Mouse (Mus musculus) heart, embryonic 11.5 days (tissue): ENCODE results near the gene Gm43518. TPM values are rescaled to one million over a fixed set of nuclear protein-coding genes. Genes with fewer than 3 reads are reported as not detected.

Source experiments
- ATAC-seq: fragments of 200-750 bp; cut with Nextera tagmentation; replicated peaks from 2 replicates; pipeline ENCODE4 v1.8.0; 2017; ENCODE audit warnings: moderate library complexity; ENCODE audit not compliant: insufficient number of reproducible peaks, low FRiP score, low TSS enrichment
- H3K27ac ChIP-seq: fragments of 300-500 bp; sonication (generic); 2 replicates; pipeline ENCODE4 v1.5.1; 2014; ENCODE audit warnings: mild to moderate bottlenecking, low read depth, low read length
- H3K27me3 ChIP-seq: fragments of 300-500 bp; sonication (generic); 2 replicates; pipeline ENCODE4 v1.6.1; 2014; ENCODE audit warnings: mild to moderate bottlenecking, low read length, mixed read lengths; ENCODE audit not compliant: control insufficient read depth, insufficient read depth
- H3K36me3 ChIP-seq: fragments of 300-500 bp; sonication (generic); 2 replicates; pipeline ENCODE4 v1.6.1; 2014; ENCODE audit warnings: mild to moderate bottlenecking, low read length, moderate library complexity, mixed read lengths; ENCODE audit not compliant: control insufficient read depth, insufficient read depth
- H3K4me1 ChIP-seq: fragments of 300-500 bp; sonication (generic); 2 replicates; pipeline ENCODE4 v1.6.1; 2014; ENCODE audit warnings: low read length; ENCODE audit not compliant: control insufficient read depth, insufficient read depth
- H3K4me2 ChIP-seq: fragments of 300-500 bp; sonication (generic); 2 replicates; pipeline ENCODE4 v1.6.1; 2014; ENCODE audit warnings: mild to moderate bottlenecking, moderate library complexity
- H3K4me3 ChIP-seq: fragments of 300-500 bp; sonication (generic); 2 replicates; pipeline ENCODE4 v1.5.1; 2014; ENCODE audit warnings: low read depth, low read length
- H3K9ac ChIP-seq: fragments of 300-500 bp; sonication (generic); 2 replicates; pipeline ENCODE4 v1.6.1; 2014; ENCODE audit warnings: mild to moderate bottlenecking, low read depth, low read length, moderate library complexity
- H3K9me3 ChIP-seq: fragments of 300-500 bp; sonication (generic); replicated peaks from 2 replicates; pipeline ENCODE4 v1.6.1; 2016; ENCODE audit warnings: low read length; ENCODE audit not compliant: control insufficient read depth
- whole genome bisulfite sequencing: fragments of 180-500 bp; shearing (Covaris S2); extraction: QIAGEN DNeasy Blood & Tissue Kit; methylation state at CpG from one replicate; pipeline ENCODE4 v1.1.7; 2014; ENCODE audit not compliant: insufficient replicate concordance; 5-methylcytosine and 5-hydroxymethylcytosine counted together
- polyA plus RNA-seq: library from polyadenylated mRNA; unstranded; fragments of >200 nt; fragmentation: Nextera tagmentation; extraction: Ambion mirVana; gene quantifications from 2 replicates; pipeline ENCODE4 v1.2.1, GENCODE M21; 2014

Gm43518 gene
- polyA plus RNA-seq, 1 experiment from 2014 or later = 1.2 TPM

DNA sequence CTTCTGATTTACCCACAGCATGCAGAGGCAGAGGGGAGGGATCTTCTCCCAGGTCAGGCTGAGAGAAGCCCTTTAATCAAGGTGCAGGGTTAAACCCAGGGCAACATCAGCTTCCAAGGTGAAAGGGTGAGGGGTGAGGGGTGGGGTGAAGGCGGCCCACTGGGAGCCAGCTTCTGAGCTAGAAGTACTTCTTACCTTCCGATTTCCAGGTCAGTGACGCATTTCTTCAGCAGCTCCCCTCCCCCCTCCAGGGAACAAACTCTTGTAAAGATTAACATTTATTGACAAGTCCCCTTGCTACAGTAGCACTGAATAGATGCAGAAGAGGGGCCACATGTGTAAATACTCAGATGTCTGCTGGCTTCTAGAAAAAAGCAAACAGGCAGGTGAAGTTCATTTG, 50.0 kb downstream of the Gm43518 start:
- H3K9me3 ChIP-seq = no peaks in the 10 kb centered on the region
- H3K4me2 ChIP-seq = no peak overlapping the region
- no peak overlapping the region for H3K27ac ChIP-seq
- no peak overlapping the region for H3K9ac ChIP-seq
- peaks cover 5% of the 10 kb centered on the region; the same call in 1 of the 2 replicates for H3K4me1 ChIP-seq
- peaks cover 26% of the 10 kb centered on the region; the same call in 1 of the 2 replicates for H3K27me3 ChIP-seq
- no peak for ATAC-seq
- H3K4me3 ChIP-seq = no peak overlapping the region
- WGBS = 44% methylated on average over 3 of the region's 3 CpGs
- no peaks in the 10 kb centered on the region for H3K36me3 ChIP-seq

DNA sequence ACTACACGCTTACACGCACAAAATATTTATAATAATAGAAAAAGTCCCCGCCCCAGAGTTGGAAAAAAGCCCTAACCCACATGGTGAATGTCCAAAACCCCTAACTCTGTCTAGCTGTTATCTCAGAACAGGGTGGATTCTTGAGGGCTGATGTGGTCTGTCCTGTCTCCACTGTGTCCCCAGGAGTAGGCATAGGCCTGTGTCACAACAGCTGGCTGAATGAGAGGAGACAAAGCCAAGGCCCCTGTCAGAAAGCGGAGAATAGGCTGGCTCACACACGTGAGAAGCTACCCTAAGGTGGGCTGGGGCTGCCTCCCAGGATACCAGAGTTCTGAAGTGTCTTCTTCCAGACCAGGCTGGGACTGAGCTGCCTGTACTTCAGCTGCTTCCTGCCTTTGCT, 50.9 kb downstream of the Gm43518 start:
- no peaks in the 10 kb centered on the region for H3K36me3 ChIP-seq
- no peak overlapping the region for H3K27ac ChIP-seq
- no peaks in the 10 kb centered on the region for H3K9me3 ChIP-seq
- peaks cover 5% of the 10 kb centered on the region; the same call in 1 of the 2 replicates for H3K4me1 ChIP-seq
- ATAC-seq = no peak
- H3K9ac ChIP-seq = no peak overlapping the region
- 62% methylated on average over 5 of the region's 5 CpGs for WGBS
- no peak overlapping the region for H3K4me2 ChIP-seq
- H3K27me3 ChIP-seq = peaks cover 18% of the 10 kb centered on the region; the same call in 1 of the 2 replicates
- no peak overlapping the region for H3K4me3 ChIP-seq

GRCm38 (mm10) chr5:123979221-123979979, 52.2 kb downstream of the Gm43518 start:
- Histone ChIP-seq H3K4me2 (no peak overlapping the region), H3K9ac (no peak overlapping the region), H3K4me1 (peaks cover 5% of the 10 kb centered on the region; the same call in 1 of the 2 replicates), H3K4me3 (no peak overlapping the region), H3K27me3 (peaks cover 15% of the 10 kb centered on the region; the same call in 1 of the 2 replicates), H3K9me3 (no peaks in the 10 kb centered on the region), H3K27ac (no peak overlapping the region), H3K36me3 (no peaks in the 10 kb centered on the region)
- 70% methylated on average over 18 of the region's 18 CpGs for WGBS
- ATAC-seq = no peak

- ATAC-seq = no peak
- H3K9ac ChIP-seq = no peak overlapping the region
- H3K4me3 ChIP-seq = no peak overlapping the region
- 49% methylated on average over 4 of the region's 4 CpGs for WGBS
- H3K27ac ChIP-seq = no peak overlapping the region
- H3K4me1 ChIP-seq = 0 out of 2 replicates have a peak, but pooled peaks cover 2% of the 10 kb centered on the region
- H3K27me3 ChIP-seq = peaks cover 9% of the 10 kb centered on the region; the same call in 1 of the 2 replicates
- H3K4me2 ChIP-seq = no peak overlapping the region
- no peaks in the 10 kb centered on the region for H3K9me3 ChIP-seq
- no peaks in the 10 kb centered on the region for H3K36me3 ChIP-seq
These were observed 52.8 kb downstream of the Gm43518 start for GRCm38 (mm10) chr5:123979980-123980369.

- no peak overlapping the region for H3K9ac ChIP-seq
- H3K9me3 ChIP-seq = no peaks in the 10 kb centered on the region
- peaks cover 9% of the 10 kb centered on the region; the same call in 1 of the 2 replicates for H3K27me3 ChIP-seq
- H3K36me3 ChIP-seq = no peaks in the 10 kb centered on the region
- no peak overlapping the region for H3K4me3 ChIP-seq
- peaks cover 5% of the 10 kb centered on the region; the same call in 1 of the 2 replicates for H3K4me1 ChIP-seq
- WGBS = 70% methylated on average over 9 of the region's 9 CpGs
- no peak for ATAC-seq
- H3K4me2 ChIP-seq = no peak overlapping the region
- H3K27ac ChIP-seq = no peak overlapping the region
These were observed 53.5 kb downstream of the Gm43518 start for GRCm38 (mm10) chr5:123980521-123981249.

DNA sequence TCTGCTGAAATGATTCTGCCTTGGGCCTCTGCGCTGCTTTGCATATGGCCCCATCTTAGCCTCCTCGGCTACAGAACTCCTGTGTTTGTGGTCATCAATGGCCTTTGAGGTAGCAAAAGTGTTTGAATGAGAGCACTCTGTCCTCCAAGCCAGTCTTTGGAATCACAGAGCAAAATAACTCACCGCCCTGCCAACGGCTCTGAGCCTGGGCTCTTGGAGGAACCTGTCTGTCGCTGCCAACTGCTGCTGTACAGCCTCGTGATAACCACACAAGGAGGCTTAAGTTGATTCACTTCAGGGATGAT, 54.0 kb downstream of the Gm43518 start:
- peaks cover 7% of the 10 kb centered on the region; the same call in 1 of the 2 replicates for H3K4me1 ChIP-seq
- no peak overlapping the region for H3K4me2 ChIP-seq
- 74% methylated on average over 6 of the region's 6 CpGs for WGBS
- no peaks in the 10 kb centered on the region for H3K9me3 ChIP-seq
- ATAC-seq = no peak
- H3K36me3 ChIP-seq = no peaks in the 10 kb centered on the region
- no peak overlapping the region for H3K9ac ChIP-seq
- no peak overlapping the region for H3K4me3 ChIP-seq
- H3K27me3 ChIP-seq = peaks cover 6% of the 10 kb centered on the region; the same call in 1 of the 2 replicates
- no peak overlapping the region for H3K27ac ChIP-seq

DNA sequence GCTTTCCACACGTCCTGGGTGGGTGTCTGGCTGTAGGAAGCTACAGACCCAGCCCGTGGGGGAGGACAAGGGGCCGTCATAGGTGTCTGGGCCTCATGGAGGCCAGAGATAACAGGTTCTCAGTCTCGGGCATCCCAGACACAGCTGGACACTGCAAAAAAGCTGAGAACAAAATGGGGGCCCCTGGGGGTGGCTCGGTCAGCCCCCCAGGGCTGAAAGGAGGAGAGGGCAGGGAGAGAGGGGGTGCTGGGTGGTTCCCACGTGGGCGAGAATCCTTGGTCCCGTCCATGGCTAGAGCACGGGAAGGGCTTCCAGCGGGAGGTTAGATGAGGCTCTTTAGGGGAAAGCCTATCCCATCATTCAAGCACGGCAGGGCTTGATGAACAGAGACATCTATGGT, 55.6 kb downstream of the Gm43518 start:
- Histone ChIP-seq H3K4me2 (no peak overlapping the region), H3K9ac (no peak overlapping the region), H3K9me3 (no peaks in the 10 kb centered on the region), H3K4me1 (peaks cover 7% of the 10 kb centered on the region; the same call in 1 of the 2 replicates), H3K27ac (no peak overlapping the region), H3K27me3 (no peaks in the 10 kb centered on the region), H3K36me3 (no peaks in the 10 kb centered on the region), H3K4me3 (no peak overlapping the region)
- 75% methylated on average over 11 of the region's 11 CpGs for WGBS
- ATAC-seq = no peak

GRCm38 (mm10) chr5:123985434-123985833, 58.2 kb downstream of the Gm43518 start:
- peaks cover 7% of the 10 kb centered on the region; the same call in 1 of the 2 replicates for H3K4me1 ChIP-seq
- H3K9ac ChIP-seq = no peak overlapping the region

More at GRCm38 (mm10) chr5:123985434-123985833, 58.2 kb downstream of the Gm43518 start:
- Histone ChIP-seq H3K27ac (no peak overlapping the region), H3K27me3 (no peaks in the 10 kb centered on the region), H3K9me3 (no peaks in the 10 kb centered on the region), H3K4me3 (no peak overlapping the region), H3K36me3 (no peaks in the 10 kb centered on the region), H3K4me2 (no peak overlapping the region)
- ATAC-seq = no peak
- 72% methylated on average over 9 of the region's 9 CpGs for WGBS
